In genomic region chrX:122021749-122022148, GRCm38 (mm10) we compare ENCODE assay signal across 12 mouse cellular contexts.
A peak's percentile ranks its signal among the peaks of the same experiment; 100 is the strongest.
DNase-seq lines count a peak whose midpoint lies in the region; ATAC-seq and TF ChIP-seq lines count a peak whose summit lies in the region.
"Had no signal": no experiment of that assay in that cellular context is flagged by ENCODE, and none has a peak within 500 bp of the region (broad histone marks: within the 10 kb centered on the region; RNA-seq: fewer than 3 reads in every experiment).

No protein-coding gene starts in this region.

- H3K27ac ChIP-seq in forebrain, embryonic 14.5 days (ENCODE audit: low read depth, low read length): no peak overlapping the region
- H3K27ac ChIP-seq in forebrain, embryonic 13.5 days: no peak overlapping the region
- no peak overlapping the region for H3K27ac ChIP-seq in liver, postnatal 0 days (ENCODE audit: low read depth)
- H3K27ac ChIP-seq: forebrain, embryonic 12.5 days; liver, embryonic 13.5 days had no signal

- H3K36me3 ChIP-seq in forebrain, embryonic 14.5 days (ENCODE audit: control insufficient read depth, insufficient read depth, low read length): no peaks in the 10 kb centered on the region
- H3K36me3 ChIP-seq in forebrain, embryonic 13.5 days (ENCODE audit: poor library complexity, severe bottlenecking): no peaks in the 10 kb centered on the region
- H3K36me3 ChIP-seq in liver, postnatal 0 days (replicated peaks; ENCODE audit: insufficient read depth, low read length): no peaks in the 10 kb centered on the region
- H3K36me3 ChIP-seq: forebrain, embryonic 12.5 days; liver, embryonic 13.5 days had no signal

- H3K4me1 ChIP-seq in forebrain, embryonic 14.5 days (ENCODE audit: control insufficient read depth, insufficient read depth, low read length): no peaks in the 10 kb centered on the region
- no peaks in the 10 kb centered on the region for H3K4me1 ChIP-seq in forebrain, embryonic 13.5 days
- H3K4me1 ChIP-seq in liver, postnatal 0 days (ENCODE audit: insufficient read depth): no peaks in the 10 kb centered on the region
- H3K4me1 ChIP-seq: forebrain, embryonic 12.5 days; liver, embryonic 13.5 days; megakaryocyte, embryonic 14.5 days had no signal

- H3K9ac ChIP-seq in forebrain, embryonic 14.5 days (ENCODE audit: low read length): no peak overlapping the region
- H3K9ac ChIP-seq in forebrain, embryonic 13.5 days: no peak overlapping the region
- no peak overlapping the region for H3K9ac ChIP-seq in liver, postnatal 0 days (replicated peaks)
- H3K9ac ChIP-seq: forebrain, embryonic 12.5 days; liver, embryonic 13.5 days had no signal

- no peaks in the 10 kb centered on the region for H3K9me3 ChIP-seq in forebrain, embryonic 14.5 days (replicated peaks; ENCODE audit: control insufficient read depth, low read length)
- no peaks in the 10 kb centered on the region for H3K9me3 ChIP-seq in forebrain, embryonic 13.5 days (replicated peaks)
- H3K9me3 ChIP-seq in liver, postnatal 0 days (ENCODE audit: low read length): no peaks in the 10 kb centered on the region
- H3K9me3 ChIP-seq: forebrain, embryonic 12.5 days; liver, embryonic 13.5 days; megakaryocyte, embryonic 14.5 days had no signal

- no peak overlapping the region for H3K4me3 ChIP-seq in forebrain, embryonic 14.5 days (ENCODE audit: low read depth, low read length)
- H3K4me3 ChIP-seq in forebrain, embryonic 13.5 days: no peak overlapping the region
- H3K4me3 ChIP-seq in liver, postnatal 0 days (ENCODE audit: low read depth, low read length): no peak overlapping the region
- H3K4me3 ChIP-seq: forebrain, embryonic 12.5 days; liver, embryonic 13.5 days; megakaryocyte, embryonic 14.5 days had no signal

- peak; percentile 7; the same call in 1 of the 2 replicates for TF ChIP-seq CTCF in liver, postnatal 0 days (IDR thresholded peaks at IDR 0.05; ENCODE audit: low read depth)

- peak; percentile 35 for DNase-seq in forebrain, embryonic 14.5 days (ENCODE audit: low spot score)
- DNase-seq in liver, postnatal 0 days: no peak
- DNase-seq in liver (no peak), R1 (ENCODE audit: low read depth, low spot score) (peak; percentile 41)
- peak; percentile 13 for DNase-seq in mesoderm, embryonic 11.5 days (ENCODE audit: low read depth, low spot score)
- DNase-seq in adrenal gland, adult 18-20 months (ENCODE audit: low spot score in 2 of 2): no peak
- no peak for DNase-seq in urinary bladder, postnatal 25 days (ENCODE audit: low spot score)
- DNase-seq: kidney, postnatal 25 days; liver, embryonic 13.5 days had no signal

- WGBS in forebrain, embryonic 14.5 days: 40% methylated on average over 1 of the region's 1 CpGs
- WGBS in forebrain, embryonic 13.5 days: 35% methylated on average over 1 of the region's 1 CpGs
- WGBS in liver, postnatal 0 days (ENCODE audit: insufficient replicate concordance): 38% methylated on average over 1 of the region's 1 CpGs

- no peak overlapping the region for H3K4me2 ChIP-seq in forebrain, embryonic 14.5 days (ENCODE audit: low read length)
- no peak overlapping the region for H3K4me2 ChIP-seq in forebrain, embryonic 13.5 days
- H3K4me2 ChIP-seq in liver, postnatal 0 days (ENCODE audit: low read depth, low read length): no peak overlapping the region
- H3K4me2 ChIP-seq: forebrain, embryonic 12.5 days; liver, embryonic 13.5 days had no signal

- no peaks in the 10 kb centered on the region for H3K27me3 ChIP-seq in forebrain, embryonic 14.5 days (replicated peaks; ENCODE audit: control insufficient read depth, insufficient read depth, low read length)
- no peaks in the 10 kb centered on the region for H3K27me3 ChIP-seq in forebrain, embryonic 13.5 days
- no peaks in the 10 kb centered on the region for H3K27me3 ChIP-seq in liver, postnatal 0 days (ENCODE audit: insufficient read depth, low read length)
- H3K27me3 ChIP-seq: forebrain, embryonic 12.5 days; liver, embryonic 13.5 days; megakaryocyte, embryonic 14.5 days had no signal

- no peak for ATAC-seq in forebrain, embryonic 14.5 days
- no peak for ATAC-seq in forebrain, embryonic 13.5 days
- no peak for ATAC-seq in liver, postnatal 0 days

- TF ChIP-seq EP300 in liver, postnatal 0 days (IDR thresholded peaks at IDR 0.05; ENCODE audit: low read depth): no peak

Comparison
In these comparisons a context has a peak if more than half of its experiments do, and no peak if none do; other contexts are left out.
1. DNase-seq: peak in forebrain, embryonic 14.5 days (single experiment), R1 (single experiment) and mesoderm, embryonic 11.5 days (single experiment); none in liver, postnatal 0 days (single experiment), liver (single experiment), adrenal gland, adult 18-20 months (0 of 2) and urinary bladder, postnatal 25 days (single experiment).